ENCODE assay signal across 17 mouse cellular contexts in the genomic region with DNA sequence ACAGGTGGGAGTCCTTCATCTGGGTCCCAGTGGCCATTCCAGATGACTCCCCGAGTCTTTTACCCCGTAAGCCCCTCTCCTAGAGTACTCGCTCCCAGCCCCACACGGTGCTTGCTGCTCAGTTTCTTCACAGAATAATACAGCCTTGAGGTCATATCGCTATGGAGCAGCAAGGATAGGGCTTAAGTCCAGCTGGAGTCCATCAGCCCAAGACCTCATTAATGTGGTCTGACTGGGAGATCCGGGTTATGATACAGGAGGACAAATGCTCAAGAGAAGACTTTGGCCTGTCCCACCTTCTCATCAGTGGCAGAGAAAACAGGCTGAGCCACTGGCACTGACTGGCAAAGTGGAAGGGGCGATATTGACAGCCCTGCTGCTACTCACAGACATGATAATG. TPM values are rescaled to one million over a fixed set of nuclear protein-coding genes. Genes with fewer than 3 reads are reported as not detected.
DNase-seq lines count a peak whose midpoint lies in the region; TF ChIP-seq lines count a peak whose summit lies in the region.
"Had no signal": no experiment of that assay in that cellular context is flagged by ENCODE, and none has a peak within 500 bp of the region (broad histone marks: within the 10 kb centered on the region; RNA-seq: fewer than 3 reads in every experiment).

No protein-coding gene starts in this region.

- intact Hi-C loops in gastrocnemius, adult 2 months (cut with DNase I): no loop called here

- no peaks in the 10 kb centered on the region for H3K27me3 ChIP-seq in forebrain, embryonic 10.5 days (ENCODE audit: poor library complexity, severe bottlenecking)
- H3K27me3 ChIP-seq: heart, embryonic 12.5 days had no signal

- H3K36me3 ChIP-seq in forebrain, embryonic 10.5 days (replicated peaks): peaks cover 100% of the 10 kb centered on the region

- no peaks in the 10 kb centered on the region for H3K4me1 ChIP-seq in forebrain, embryonic 10.5 days
- H3K4me1 ChIP-seq: heart, embryonic 12.5 days; hindbrain, embryonic 10.5 days had no signal

- WGBS in forebrain, embryonic 10.5 days: 91% methylated on average over 7 of the region's 7 CpGs

- no peak overlapping the region for H3K4me3 ChIP-seq in gastrocnemius, adult 2 months
- H3K4me3 ChIP-seq in forebrain, embryonic 10.5 days: no peak overlapping the region
- H3K4me3 ChIP-seq: embryonic facial prominence, embryonic 10.5 days; heart, adult 2 months; heart, embryonic 12.5 days; hindbrain, embryonic 10.5 days had no signal

- TF ChIP-seq CTCF in gastrocnemius, adult 2 months (IDR thresholded peaks at IDR 0.05): no peak

- DNase-seq in gastrocnemius, adult 2 months: peak; percentile 13
- no peak for DNase-seq in gastrocnemius, adult 18-20 months (ENCODE audit: low spot score)
- DNase-seq in kidney, postnatal 14 days: peak; percentile 47
- DNase-seq in kidney, adult 8-10 months: no peak
- DNase-seq in lung, postnatal 10 days: peak; percentile 58
- DNase-seq in urinary bladder, postnatal 4 days (ENCODE audit: low spot score in 2 of 2): no peak
- DNase-seq in forebrain, embryonic 10.5 days (ENCODE audit: extremely low spot score, low spot score): no peak
- DNase-seq: adrenal gland, postnatal 25 days; B cell, adult 2 months; cerebellum, adult 18-20 months; cerebellum, adult 9-11 months; gastrocnemius, postnatal 10 days had no signal

- H3K27ac ChIP-seq in gastrocnemius, adult 2 months: no peak overlapping the region
- no peak overlapping the region for H3K27ac ChIP-seq in forebrain, embryonic 10.5 days
- H3K27ac ChIP-seq: embryonic facial prominence, embryonic 10.5 days; heart, adult 2 months; hindbrain, embryonic 10.5 days; hindbrain, embryonic 14.5 days had no signal

- H3K9me3 ChIP-seq in forebrain, embryonic 10.5 days: no peaks in the 10 kb centered on the region
- H3K9me3 ChIP-seq: embryonic facial prominence, embryonic 10.5 days; heart, embryonic 12.5 days; hindbrain, embryonic 10.5 days had no signal

RNA-seq across cellular contexts. Expression of gene Sgsm3, which starts 39.7 kb away (rescaled TPM):
- total RNA-seq in gastrocnemius, adult 2 months (2021): 10 to 100 TPM; 16.9 to 20.4 TPM
- 10 to 100 TPM; 17.3 to 19.2 TPM for total RNA-seq in gastrocnemius, adult 18-20 months (2021)
- polyA plus RNA-seq in forebrain, embryonic 10.5 days (2016; fragmentation: Nextera tagmentation; extraction: Ambion mirVana): 35.5 and 36.9 TPM in 2 replicates

Comparison
In these comparisons a context has a peak if more than half of its experiments do, and no peak if none do; other contexts are left out.
1. DNase-seq: peak in gastrocnemius, adult 2 months (single experiment), kidney, postnatal 14 days (single experiment) and lung, postnatal 10 days (single experiment); none in gastrocnemius, adult 18-20 months (single experiment), kidney, adult 8-10 months (0 of 2), urinary bladder, postnatal 4 days (0 of 2) and forebrain, embryonic 10.5 days (single experiment).